Mouse (Mus musculus) small intestine, adult 2 months (tissue): ENCODE measurements around the gene Cfap99.

Experiments used
- CTCF ChIP-seq: fragments of 200-500 bp; IDR thresholded peaks from 2 replicates; pipeline ENCODE4 v1.5.1; 2012; ENCODE audit warnings: low read depth, mild to moderate bottlenecking, control low read depth, inconsistent platforms, low read length, moderate library complexity, mixed read lengths; ENCODE audit not compliant: insufficient replicate concordance, insufficient read length; ENCODE audit errors: extremely low read depth
- POLR2A ChIP-seq: fragments of 200-500 bp; IDR thresholded peaks from 2 replicates; pipeline ENCODE4 v1.6.1; 2012; ENCODE audit warnings: low read depth, mild to moderate bottlenecking, control low read depth, inconsistent platforms, low read length, moderate library complexity

DNA sequence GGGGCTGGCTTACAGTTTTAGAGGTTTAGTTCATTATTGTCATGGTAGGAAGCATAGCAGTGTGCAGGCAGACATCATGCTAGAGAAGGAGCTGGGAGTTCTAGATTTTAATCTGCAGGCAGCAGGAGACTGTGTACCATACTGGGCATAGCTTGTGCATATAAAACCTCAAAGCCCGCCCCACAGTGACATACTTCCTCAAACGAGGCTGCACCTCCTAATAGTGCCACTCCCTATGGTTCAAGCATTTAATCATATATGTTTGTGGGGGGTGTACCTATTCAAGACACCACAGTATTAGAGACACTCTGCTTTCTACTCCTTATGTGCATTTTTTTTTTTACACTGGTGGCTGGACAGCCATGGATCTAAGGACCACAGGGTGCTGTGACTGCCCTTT lies 41.7 kb downstream of the Cfap99 start:
- TF ChIP-seq CTCF (no peak), POLR2A (no peak)
